Mouse (Mus musculus) liver, embryonic 15.5 days (tissue): ENCODE data around the gene Enox1. TPM values are rescaled to one million over a fixed set of nuclear protein-coding genes. Genes with fewer than 3 reads are reported as not detected.

ENCODE experiments used
- ATAC-seq: fragments of 200-750 bp; cut with Nextera tagmentation; 2 replicates; pipeline ENCODE4 v1.8.0; 2017; ENCODE audit warnings: moderate number of reproducible peaks, mild to moderate bottlenecking, moderate library complexity; ENCODE audit not compliant: insufficient read depth
- H3K27ac ChIP-seq: fragments of 300-500 bp; sonication (generic); replicated peaks from 2 replicates; pipeline ENCODE4 v1.5.1; 2015; ENCODE audit warnings: mild to moderate bottlenecking, inconsistent platforms
- H3K27me3 ChIP-seq: fragments of 300-500 bp; sonication (generic); 2 replicates; pipeline ENCODE4 v1.6.1; 2015; ENCODE audit warnings: mild to moderate bottlenecking, inconsistent platforms
- H3K36me3 ChIP-seq: fragments of 300-500 bp; sonication (generic); replicated peaks from 2 replicates; pipeline ENCODE4 v1.6.1; 2015; ENCODE audit warnings: moderate library complexity, mild to moderate bottlenecking, inconsistent platforms
- H3K4me1 ChIP-seq: fragments of 300-500 bp; sonication (generic); replicated peaks from 2 replicates; pipeline ENCODE4 v1.6.1; 2015; ENCODE audit warnings: inconsistent platforms
- H3K4me2 ChIP-seq: fragments of 300-500 bp; sonication (generic); 2 replicates; pipeline ENCODE4 v1.6.1; 2015; ENCODE audit warnings: moderate library complexity, mild to moderate bottlenecking, inconsistent platforms
- H3K4me3 ChIP-seq: fragments of 300-500 bp; sonication (generic); replicated peaks from 2 replicates; pipeline ENCODE4 v1.5.1; 2015; ENCODE audit warnings: mild to moderate bottlenecking, inconsistent platforms
- H3K9ac ChIP-seq: fragments of 300-500 bp; sonication (generic); 2 replicates; pipeline ENCODE4 v1.6.1; 2015; ENCODE audit warnings: moderate library complexity, mild to moderate bottlenecking, inconsistent platforms
- H3K9me3 ChIP-seq: fragments of 300-500 bp; sonication (generic); replicated peaks from 2 replicates; pipeline ENCODE4 v1.6.1; 2016; ENCODE audit warnings: inconsistent platforms
- WGBS: fragments of 180-500 bp; shearing (Covaris S2); methylation state at CpG from one replicate; pipeline ENCODE4 v1.1.7; 2015; ENCODE audit warnings: mixed read lengths; ENCODE audit not compliant: insufficient replicate concordance; 5-methylcytosine and 5-hydroxymethylcytosine counted together
- polyA plus RNA-seq: library from polyadenylated mRNA; unstranded; fragments of >200 nt; fragmentation: Nextera tagmentation; extraction: Ambion mirVana; gene quantifications from 2 replicates; pipeline ENCODE4 v1.2.1, GENCODE M21; 2015

The Enox1 gene
- polyA plus RNA-seq, 1 experiment from 2014 or later, result 0.35 TPM

- no peak overlapping the region for H3K9ac ChIP-seq
- no peak overlapping the region for H3K4me2 ChIP-seq
- no peaks in the 10 kb centered on the region for H3K9me3 ChIP-seq
- H3K36me3 ChIP-seq, result no peaks in the 10 kb centered on the region
- no peak overlapping the region for H3K27ac ChIP-seq
- no peak overlapping the region for H3K4me3 ChIP-seq
- no peaks in the 10 kb centered on the region for H3K4me1 ChIP-seq
- no peak for ATAC-seq
- H3K27me3 ChIP-seq, result no peaks in the 10 kb centered on the region
- 78% methylated on average over 9 of the region's 9 CpGs for WGBS
Measured at GRCm38 (mm10) chr14:77410354-77410753, 253.8 kb downstream of the Enox1 start.

GRCm38 (mm10) chr14:77413106-77413505 lies 256.5 kb downstream of the Enox1 start:
- H3K9me3 ChIP-seq, result no peaks in the 10 kb centered on the region
- no peak for ATAC-seq
- H3K36me3 ChIP-seq, result no peaks in the 10 kb centered on the region
- H3K4me2 ChIP-seq, result no peak overlapping the region
- no peaks in the 10 kb centered on the region for H3K4me1 ChIP-seq
- 61% methylated on average over 5 of the region's 5 CpGs for WGBS
- no peaks in the 10 kb centered on the region for H3K27me3 ChIP-seq
- no peak overlapping the region for H3K4me3 ChIP-seq
- no peak overlapping the region for H3K9ac ChIP-seq
- no peak overlapping the region for H3K27ac ChIP-seq

GRCm38 (mm10) chr14:77416358-77416757 lies 259.8 kb downstream of the Enox1 start:
- ATAC-seq, result no peak
- Histone ChIP-seq H3K27me3 (no peaks in the 10 kb centered on the region), H3K27ac (no peak overlapping the region), H3K36me3 (no peaks in the 10 kb centered on the region), H3K9ac (no peak overlapping the region), H3K9me3 (no peaks in the 10 kb centered on the region), H3K4me3 (no peak overlapping the region), H3K4me1 (no peaks in the 10 kb centered on the region), H3K4me2 (no peak overlapping the region)
- WGBS, result 18% methylated on average over 2 of the region's 2 CpGs

GRCm38 (mm10) chr14:77421031-77421430 lies 264.5 kb downstream of the Enox1 start:
- no peaks in the 10 kb centered on the region for H3K27me3 ChIP-seq
- no peak overlapping the region for H3K4me2 ChIP-seq
- H3K9me3 ChIP-seq, result no peaks in the 10 kb centered on the region
- no peak overlapping the region for H3K27ac ChIP-seq
- H3K9ac ChIP-seq, result no peak overlapping the region
- H3K36me3 ChIP-seq, result no peaks in the 10 kb centered on the region
- ATAC-seq, result no peak
- H3K4me1 ChIP-seq, result no peaks in the 10 kb centered on the region
- no peak overlapping the region for H3K4me3 ChIP-seq
- 68% methylated on average over 6 of the region's 6 CpGs for WGBS

GRCm38 (mm10) chr14:77423194-77423593 lies 266.6 kb downstream of the Enox1 start:
- Histone ChIP-seq H3K27me3 (no peaks in the 10 kb centered on the region), H3K27ac (no peak overlapping the region), H3K4me1 (no peaks in the 10 kb centered on the region), H3K4me2 (no peak overlapping the region), H3K4me3 (no peak overlapping the region), H3K9me3 (no peaks in the 10 kb centered on the region), H3K9ac (no peak overlapping the region), H3K36me3 (no peaks in the 10 kb centered on the region)
- WGBS, result 46% methylated on average over 9 of the region's 9 CpGs
- ATAC-seq, result no peak

- Histone ChIP-seq H3K27me3 (no peaks in the 10 kb centered on the region), H3K4me3 (no peak overlapping the region), H3K9me3 (no peaks in the 10 kb centered on the region), H3K4me1 (no peaks in the 10 kb centered on the region), H3K27ac (no peak overlapping the region), H3K4me2 (no peak overlapping the region), H3K36me3 (no peaks in the 10 kb centered on the region), H3K9ac (no peak overlapping the region)
- ATAC-seq, result no peak
- 59% methylated on average over 5 of the region's 5 CpGs for WGBS
Measured at GRCm38 (mm10) chr14:77439426-77439825, 282.9 kb downstream of the Enox1 start.

GRCm38 (mm10) chr14:77440805-77441204 lies 284.2 kb downstream of the Enox1 start:
- Histone ChIP-seq H3K4me2 (no peak overlapping the region), H3K9ac (no peak overlapping the region), H3K4me1 (no peaks in the 10 kb centered on the region), H3K4me3 (no peak overlapping the region), H3K9me3 (no peaks in the 10 kb centered on the region), H3K36me3 (no peaks in the 10 kb centered on the region), H3K27ac (no peak overlapping the region), H3K27me3 (no peaks in the 10 kb centered on the region)
- no peak for ATAC-seq
- WGBS, result 74% methylated on average over 7 of the region's 7 CpGs

- no peaks in the 10 kb centered on the region for H3K4me1 ChIP-seq
- WGBS, result 65% methylated on average over 6 of the region's 6 CpGs
- H3K27ac ChIP-seq, result no peak overlapping the region
- no peaks in the 10 kb centered on the region for H3K9me3 ChIP-seq
- H3K4me3 ChIP-seq, result no peak overlapping the region
- no peak overlapping the region for H3K9ac ChIP-seq
- no peaks in the 10 kb centered on the region for H3K27me3 ChIP-seq
- H3K36me3 ChIP-seq, result no peaks in the 10 kb centered on the region
- no peak for ATAC-seq
- H3K4me2 ChIP-seq, result no peak overlapping the region
Measured at GRCm38 (mm10) chr14:77441541-77441940, 285.0 kb downstream of the Enox1 start.

- no peak overlapping the region for H3K4me3 ChIP-seq
- H3K9me3 ChIP-seq, result no peaks in the 10 kb centered on the region
- no peak for ATAC-seq
- H3K27ac ChIP-seq, result no peak overlapping the region
- H3K27me3 ChIP-seq, result no peaks in the 10 kb centered on the region
- H3K9ac ChIP-seq, result no peak overlapping the region
- H3K36me3 ChIP-seq, result no peaks in the 10 kb centered on the region
- no peak overlapping the region for H3K4me2 ChIP-seq
- 25% methylated on average over 4 of the region's 4 CpGs for WGBS
- H3K4me1 ChIP-seq, result no peaks in the 10 kb centered on the region
Measured at GRCm38 (mm10) chr14:77448001-77448400, 291.4 kb downstream of the Enox1 start.

- Histone ChIP-seq H3K9ac (no peak overlapping the region), H3K4me2 (no peak overlapping the region), H3K4me1 (no peaks in the 10 kb centered on the region), H3K36me3 (no peaks in the 10 kb centered on the region), H3K27me3 (no peaks in the 10 kb centered on the region), H3K4me3 (no peak overlapping the region), H3K9me3 (no peaks in the 10 kb centered on the region), H3K27ac (no peak overlapping the region)
- no peak for ATAC-seq
- 61% methylated on average over 4 of the region's 4 CpGs for WGBS
Measured at GRCm38 (mm10) chr14:77451916-77452315, 295.4 kb downstream of the Enox1 start.

GRCm38 (mm10) chr14:77456066-77456465 lies 299.5 kb downstream of the Enox1 start:
- Histone ChIP-seq H3K4me2 (no peak overlapping the region), H3K36me3 (no peaks in the 10 kb centered on the region)
- WGBS, result 53% methylated on average over 3 of the region's 3 CpGs

GRCm38 (mm10) chr14:77456876-77457275 lies 300.3 kb downstream of the Enox1 start:
- WGBS, result 59% methylated on average over 7 of the region's 7 CpGs
- no peak for ATAC-seq

More at GRCm38 (mm10) chr14:77456066-77456465, 299.5 kb downstream of the Enox1 start:
- Histone ChIP-seq H3K27me3 (no peaks in the 10 kb centered on the region), H3K9ac (no peak overlapping the region), H3K4me3 (no peak overlapping the region), H3K9me3 (no peaks in the 10 kb centered on the region), H3K27ac (no peak overlapping the region), H3K4me1 (no peaks in the 10 kb centered on the region)
- ATAC-seq, result no peak

More at GRCm38 (mm10) chr14:77456876-77457275, 300.3 kb downstream of the Enox1 start:
- no peaks in the 10 kb centered on the region for H3K4me1 ChIP-seq
- H3K4me2 ChIP-seq, result no peak overlapping the region
- no peak overlapping the region for H3K27ac ChIP-seq
- no peaks in the 10 kb centered on the region for H3K9me3 ChIP-seq
- no peaks in the 10 kb centered on the region for H3K27me3 ChIP-seq
- H3K9ac ChIP-seq, result no peak overlapping the region
- no peaks in the 10 kb centered on the region for H3K36me3 ChIP-seq
- no peak overlapping the region for H3K4me3 ChIP-seq
